Mouse (Mus musculus) lung, embryonic 16.5 days (tissue): ENCODE results near the gene Rras. TPM values are rescaled to one million over a fixed set of nuclear protein-coding genes. Genes with fewer than 3 reads are reported as not detected.
A peak's percentile ranks its signal among the peaks of the same experiment; 100 is the strongest.

Experiments used
- ATAC-seq: fragments of 200-750 bp; cut with Nextera tagmentation; 2 replicates; pipeline ENCODE4 v1.8.0; 2017; ENCODE audit warnings: low read depth, mild to moderate bottlenecking, moderate library complexity
- H3K27ac ChIP-seq: fragments of 300-500 bp; sonication (generic); 2 replicates; pipeline ENCODE4 v1.5.1; 2014; ENCODE audit warnings: mild to moderate bottlenecking, control low read depth, low read length
- H3K27me3 ChIP-seq: fragments of 300-500 bp; sonication (generic); 2 replicates; pipeline ENCODE4 v1.6.1; 2014; ENCODE audit warnings: low read depth, low read length, mixed read lengths; ENCODE audit not compliant: control insufficient read depth, insufficient read depth
- H3K36me3 ChIP-seq: fragments of 300-500 bp; sonication (generic); 2 replicates; pipeline ENCODE4 v1.6.1; 2014; ENCODE audit warnings: low read length; ENCODE audit not compliant: control insufficient read depth, insufficient read depth
- H3K4me1 ChIP-seq: fragments of 300-500 bp; sonication (generic); replicated peaks from 2 replicates; pipeline ENCODE4 v1.6.1; 2014; ENCODE audit warnings: low read length, mixed read lengths; ENCODE audit not compliant: control insufficient read depth, insufficient read depth
- H3K4me2 ChIP-seq: fragments of 300-500 bp; sonication (generic); 2 replicates; pipeline ENCODE4 v1.6.1; 2014; ENCODE audit warnings: low read depth, low read length, control low read depth
- H3K4me3 ChIP-seq: fragments of 300-500 bp; sonication (generic); 2 replicates; pipeline ENCODE4 v1.5.1; 2014; ENCODE audit warnings: mild to moderate bottlenecking, low read length, control low read depth
- H3K9ac ChIP-seq: fragments of 300-500 bp; sonication (generic); 2 replicates; pipeline ENCODE4 v1.6.1; 2014; ENCODE audit warnings: low read length, control low read depth
- H3K9me3 ChIP-seq: fragments of 300-500 bp; sonication (generic); 2 replicates; pipeline ENCODE4 v1.6.1; 2016; ENCODE audit warnings: low read length; ENCODE audit not compliant: control insufficient read depth
- WGBS: fragments of 180-500 bp; shearing (Covaris S2); extraction: QIAGEN DNeasy Blood & Tissue Kit; methylation state at CpG from one replicate; pipeline ENCODE4 v1.1.7; 2014; 5-methylcytosine and 5-hydroxymethylcytosine counted together
- polyA plus RNA-seq: library from polyadenylated mRNA; unstranded; fragments of >200 nt; fragmentation: Nextera tagmentation; extraction: Ambion mirVana; gene quantifications from 2 replicates; pipeline ENCODE4 v1.2.1, GENCODE M21; 2015

The Rras gene
- polyA plus RNA-seq, 1 experiment from 2014 or later, result 54.6 TPM

DNA sequence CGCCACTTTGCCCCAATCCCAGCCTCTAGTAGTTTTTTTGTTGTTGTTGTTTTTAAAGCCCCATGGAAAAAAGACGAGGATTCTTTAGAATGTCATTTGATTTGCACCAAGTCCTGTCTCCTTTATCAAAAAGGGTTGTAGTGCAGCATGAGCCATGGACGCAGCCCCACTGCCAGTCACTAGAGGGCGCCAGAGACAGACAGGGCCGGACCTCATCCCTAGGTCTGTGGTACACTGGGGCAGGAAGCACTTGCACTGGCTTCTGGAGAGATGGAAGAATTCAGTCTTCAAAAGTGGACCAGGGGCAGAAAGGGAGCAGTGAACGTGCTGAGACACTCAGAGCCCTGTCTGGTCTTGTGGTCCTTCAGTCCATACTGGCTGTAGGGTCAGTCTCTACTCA is 34.7 kb upstream of the Rras start:
- ATAC-seq, result no peak
- Histone ChIP-seq H3K27ac (no peak overlapping the region), H3K36me3 (peaks cover 34% of the 10 kb centered on the region), H3K9me3 (no peaks in the 10 kb centered on the region), H3K9ac (no peak overlapping the region), H3K27me3 (no peaks in the 10 kb centered on the region), H3K4me1 (peaks cover 15% of the 10 kb centered on the region), H3K4me3 (no peak overlapping the region), H3K4me2 (no peak overlapping the region)
- 29% methylated on average over 6 of the region's 6 CpGs for WGBS

DNA sequence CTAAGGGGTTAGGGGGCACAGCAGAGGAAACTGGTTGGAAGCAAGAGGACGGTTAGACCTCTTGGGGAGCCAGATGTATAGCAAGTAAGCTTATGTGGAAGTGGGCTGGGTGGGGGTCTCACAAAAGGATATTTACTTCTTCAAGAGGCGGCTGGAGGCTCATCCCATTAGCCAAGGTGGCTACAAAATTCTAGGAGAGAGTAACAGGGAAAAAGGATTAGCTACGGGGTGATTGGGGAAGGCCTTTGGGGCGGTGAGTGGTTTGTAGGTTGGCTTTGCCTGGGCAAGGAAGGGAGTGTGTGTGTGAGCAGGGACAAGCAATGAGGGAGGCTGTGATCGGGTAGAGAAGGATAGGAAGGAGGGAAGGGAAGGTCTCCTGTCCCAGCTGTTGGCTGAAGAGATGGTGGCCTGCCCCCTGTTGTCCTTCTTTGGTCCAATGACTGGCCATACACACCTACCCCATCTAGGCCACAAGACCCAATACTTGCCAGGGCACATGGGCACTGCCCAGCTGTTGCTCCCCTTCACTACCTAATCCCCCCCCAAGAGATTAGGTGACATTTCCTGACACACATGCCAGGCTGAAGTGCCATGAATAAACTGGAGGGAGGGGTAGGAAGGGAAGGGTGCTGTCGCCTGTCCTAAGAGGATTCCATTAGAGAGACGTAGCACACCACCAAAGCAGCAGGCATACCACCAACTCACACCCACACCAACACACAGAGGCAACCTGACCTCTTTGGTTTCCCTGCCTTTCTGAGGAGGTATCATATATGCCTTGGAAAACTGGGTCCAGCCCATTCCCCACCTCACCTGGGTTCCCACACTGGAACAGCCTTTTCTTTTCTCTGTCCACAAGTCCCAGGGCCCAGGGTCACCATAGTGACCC is 33.6 kb upstream of the Rras start:
- Histone ChIP-seq H3K4me1 (peaks cover 20% of the 10 kb centered on the region), H3K4me3 (no peak overlapping the region; the same call in 1 of the 2 replicates), H3K27ac (no peak overlapping the region), H3K4me2 (peak overlapping the region; percentile 71; the same call in 1 of the 2 replicates), H3K27me3 (no peaks in the 10 kb centered on the region), H3K36me3 (peaks cover 31% of the 10 kb centered on the region), H3K9ac (peak overlapping the region; percentile 10), H3K9me3 (no peaks in the 10 kb centered on the region)
- WGBS, result 57% methylated on average over 7 of the region's 7 CpGs
- ATAC-seq, result no peak

DNA sequence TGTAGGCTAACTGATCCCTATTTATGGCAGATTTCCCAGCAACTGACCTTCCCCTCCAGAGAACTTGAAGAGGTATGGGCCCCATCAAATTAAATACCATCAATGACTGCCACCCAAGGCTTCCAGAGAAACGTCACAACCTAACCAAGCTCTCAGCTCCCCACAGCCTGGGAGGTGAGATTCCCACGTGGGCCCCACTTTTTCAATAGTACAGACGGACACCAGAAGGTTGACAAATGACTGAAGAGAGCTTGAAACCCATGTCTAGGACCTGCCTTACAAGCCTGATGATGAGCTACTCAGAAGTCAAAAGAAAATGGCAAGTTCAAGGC is 33.0 kb upstream of the Rras start:
- Histone ChIP-seq H3K9me3 (no peaks in the 10 kb centered on the region), H3K4me1 (peaks cover 20% of the 10 kb centered on the region), H3K9ac (no peak overlapping the region; the same call in 1 of the 2 replicates), H3K27ac (no peak overlapping the region), H3K4me3 (peak overlapping the region; percentile 95; the same call in 1 of the 2 replicates), H3K4me2 (peak overlapping the region; percentile 71), H3K27me3 (no peaks in the 10 kb centered on the region), H3K36me3 (peaks cover 26% of the 10 kb centered on the region)
- no peak for ATAC-seq
- WGBS, result 34% methylated on average over 3 of the region's 3 CpGs

DNA sequence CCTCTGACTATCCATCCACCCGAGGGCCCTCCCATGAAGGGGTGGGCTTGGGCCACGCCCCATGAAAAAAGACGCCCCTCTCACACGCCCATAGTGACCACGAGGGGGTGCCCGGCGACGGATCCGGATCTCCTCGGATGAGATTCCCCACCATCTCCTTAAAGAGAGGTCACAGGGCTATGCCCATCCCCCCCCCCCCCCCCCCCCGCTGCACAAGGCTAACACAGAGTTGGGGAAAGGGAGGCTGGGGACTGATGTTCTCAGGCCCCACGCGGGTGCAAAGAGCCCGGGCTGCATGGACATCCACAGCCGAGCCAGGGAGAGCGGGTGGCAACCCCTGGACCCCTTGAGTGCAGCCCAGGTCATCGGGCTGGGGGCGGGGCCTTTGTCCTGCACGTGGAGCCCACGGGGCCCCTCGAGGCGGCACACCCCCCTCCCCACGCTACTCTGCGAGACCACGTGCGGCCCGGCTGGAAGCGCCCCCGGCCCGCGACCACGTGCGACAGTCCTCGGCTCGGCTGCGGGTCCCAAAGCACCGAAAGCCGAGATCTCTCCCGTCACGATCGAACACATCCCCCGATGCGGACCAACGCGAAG is 32.1 kb upstream of the Rras start:
- Histone ChIP-seq H3K9me3 (no peaks in the 10 kb centered on the region), H3K9ac (peak overlapping the region; percentile 93), H3K36me3 (peaks cover 20% of the 10 kb centered on the region), H3K4me1 (peaks cover 20% of the 10 kb centered on the region), H3K27ac (peak overlapping the region; percentile 90), H3K4me2 (peak overlapping the region; percentile 71), H3K27me3 (no peaks in the 10 kb centered on the region), H3K4me3 (peak overlapping the region; percentile 95)
- peak; percentile 13; the same call in 1 of the 2 replicates for ATAC-seq
- WGBS, result 1% methylated on average over 44 of the region's 45 CpGs

DNA sequence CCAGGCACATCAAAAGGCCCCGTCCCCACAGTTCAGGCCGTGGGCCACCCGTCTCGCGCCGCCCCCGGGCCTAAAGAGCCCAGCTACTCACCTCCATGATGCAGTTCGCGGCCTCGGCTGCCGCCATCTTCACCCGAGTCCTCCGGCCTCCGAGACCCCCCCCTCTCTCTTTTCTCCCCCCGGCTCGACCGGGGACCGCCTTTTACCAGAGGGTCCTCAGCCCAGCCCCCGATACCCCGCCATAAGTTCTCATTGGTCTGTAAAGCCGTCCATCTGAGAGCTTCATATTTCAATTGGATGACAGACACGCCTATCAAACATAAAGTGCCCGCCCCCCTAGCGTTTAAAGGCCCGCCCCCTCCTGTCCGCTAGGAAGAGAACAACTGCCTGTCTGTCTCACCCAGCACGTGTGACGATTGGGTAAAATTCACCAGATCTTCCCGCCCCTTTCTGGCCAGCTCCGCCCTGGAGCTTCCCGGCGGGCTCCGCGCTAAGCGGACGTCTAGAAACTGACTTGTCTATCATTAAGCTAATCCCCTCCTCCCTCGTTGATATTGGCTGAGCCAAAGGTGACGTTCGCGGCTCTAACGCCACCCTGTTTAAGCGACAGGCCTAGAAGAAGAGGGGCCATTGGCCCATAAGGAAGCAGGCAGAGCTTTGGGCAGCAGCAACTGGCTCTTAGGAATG is 31.4 kb upstream of the Rras start, which contains the start of gene Prmt1:
Gene Prmt1, minus strand, starts transcription at position 377 of the 687 bp plus-strand sequence.
- peaks cover 18% of the 10 kb centered on the region for H3K36me3 ChIP-seq
- ATAC-seq, result peak; percentile 95
- no peaks in the 10 kb centered on the region for H3K27me3 ChIP-seq
- no peaks in the 10 kb centered on the region for H3K9me3 ChIP-seq
- under 1% methylated on average over 42 of the region's 42 CpGs for WGBS
- peak within 1 kb of the TSS; percentile 93 for H3K9ac ChIP-seq
- peak within 1 kb of the TSS; percentile 71 for H3K4me2 ChIP-seq
- H3K4me1 ChIP-seq, result peaks cover 20% of the 10 kb centered on the region
- H3K4me3 ChIP-seq, result peak within 1 kb of the TSS; percentile 95
- H3K27ac ChIP-seq, result peak within 1 kb of the TSS; percentile 91

DNA sequence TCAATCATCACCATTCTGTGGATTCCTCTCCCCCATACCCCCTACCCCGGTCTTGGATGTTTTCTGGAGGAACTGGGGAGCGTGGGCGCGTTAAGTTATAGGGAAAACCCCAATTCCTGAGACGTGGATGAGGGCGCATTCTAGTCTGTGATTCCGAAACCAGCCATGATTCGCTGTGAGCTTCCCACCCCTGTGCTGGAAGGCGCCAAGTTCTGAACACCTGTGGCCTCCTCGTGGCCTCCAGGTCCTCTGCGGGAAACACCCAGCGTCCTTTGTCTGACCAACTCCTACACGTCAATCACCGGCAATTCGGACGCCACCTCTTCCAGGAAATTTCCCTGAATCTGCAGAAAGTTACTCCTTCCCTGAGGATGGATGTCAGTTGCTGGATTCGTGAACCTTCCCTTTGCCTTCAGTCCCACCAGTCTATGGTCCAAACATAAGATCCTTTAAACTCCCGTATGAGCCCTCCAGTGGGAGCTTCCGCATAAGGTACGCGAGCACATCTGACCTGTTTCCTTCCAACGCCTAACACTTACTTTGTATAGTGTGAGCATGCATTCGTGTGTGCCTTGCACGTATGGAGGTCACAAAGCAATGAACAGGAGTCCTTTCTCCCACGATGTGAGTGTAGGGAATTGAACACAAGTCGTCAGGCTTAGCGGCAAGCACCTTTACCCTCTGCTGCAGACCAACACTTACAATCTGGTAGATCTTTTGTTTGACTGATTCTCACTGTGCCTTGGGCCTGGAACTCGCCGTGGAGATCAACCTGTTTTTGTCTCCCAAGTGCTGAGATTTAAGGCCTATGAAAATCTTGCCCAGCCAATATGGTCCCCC is 30.7 kb upstream of the Rras start:
- WGBS, result under 1% methylated on average over 29 of the region's 29 CpGs
- ATAC-seq, result peak; percentile 11
- Histone ChIP-seq H3K27ac (peak overlapping the region; percentile 91), H3K4me2 (peak overlapping the region; percentile 52), H3K9me3 (no peaks in the 10 kb centered on the region), H3K27me3 (no peaks in the 10 kb centered on the region), H3K4me3 (peak overlapping the region; percentile 95), H3K36me3 (peaks cover 14% of the 10 kb centered on the region), H3K9ac (peak overlapping the region; percentile 77), H3K4me1 (peaks cover 20% of the 10 kb centered on the region)

DNA sequence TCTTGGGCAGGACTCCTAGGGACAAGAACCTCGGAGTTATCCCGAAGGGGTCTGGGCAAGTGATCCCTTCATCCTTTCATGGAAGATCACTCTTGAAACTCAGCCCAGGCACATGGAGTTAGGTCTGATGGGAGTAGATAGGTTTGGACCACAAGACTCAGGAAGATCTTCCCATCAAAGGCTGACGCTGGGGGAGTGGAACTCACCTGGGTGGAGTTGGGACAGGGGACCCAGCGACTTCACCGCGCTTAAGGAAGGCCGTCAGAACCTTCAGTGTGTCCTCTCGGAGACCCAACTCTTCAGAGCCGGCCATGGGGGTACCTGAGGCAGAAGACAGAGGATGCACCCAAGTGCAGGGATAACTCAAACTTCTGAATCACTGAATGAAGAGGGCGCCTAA is 21.1 kb upstream of the Rras start:
- Histone ChIP-seq H3K36me3 (peaks cover 33% of the 10 kb centered on the region), H3K9me3 (no peaks in the 10 kb centered on the region), H3K4me2 (peak overlapping the region; percentile 96), H3K4me3 (peak overlapping the region; percentile 82), H3K9ac (peak overlapping the region; percentile 86), H3K27me3 (no peaks in the 10 kb centered on the region), H3K4me1 (peaks cover 31% of the 10 kb centered on the region), H3K27ac (peak overlapping the region; percentile 85)
- WGBS, result 5% methylated on average over 10 of the region's 10 CpGs
- no peak for ATAC-seq

DNA sequence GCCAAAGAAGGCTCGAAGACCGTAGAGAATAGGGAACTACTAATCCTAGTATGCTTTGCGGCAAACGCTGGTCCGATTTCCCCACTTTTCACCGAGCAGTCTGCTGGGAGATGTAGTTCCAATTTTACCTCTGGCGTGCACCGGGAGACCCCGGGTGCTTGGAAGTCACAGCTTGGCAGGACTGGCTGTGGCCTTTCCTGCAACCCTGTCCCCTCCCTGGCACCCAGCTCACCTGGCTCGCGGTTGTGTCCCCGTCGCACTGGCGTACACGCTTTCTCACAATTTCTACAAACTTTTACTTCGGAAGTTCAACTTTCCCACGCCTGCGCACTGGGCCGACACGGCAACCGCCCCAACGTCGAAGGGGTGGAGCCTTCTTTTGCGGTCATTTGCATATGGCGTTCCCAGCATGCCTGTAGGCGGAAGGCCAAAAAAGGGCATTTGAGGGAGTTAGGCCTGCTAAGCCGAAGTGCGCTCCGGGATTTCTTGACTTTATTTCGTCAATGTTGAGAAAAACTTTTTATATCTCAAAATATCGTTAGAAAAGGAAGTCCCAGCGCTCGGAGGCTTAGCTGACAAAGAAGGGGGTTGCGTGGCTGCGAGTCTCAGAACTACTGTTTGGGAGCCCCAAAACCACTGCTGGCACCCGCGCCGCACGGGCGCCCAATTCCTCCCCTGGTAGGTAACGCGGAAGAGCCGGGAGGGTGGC is 20.4 kb upstream of the Rras start, which contains the start of gene Irf3:
Gene Irf3, plus strand, starts transcription at position 418 of the 709 bp plus-strand sequence.
- Histone ChIP-seq H3K27me3 (no peaks in the 10 kb centered on the region), H3K4me3 (peak within 1 kb of the TSS; percentile 82), H3K9ac (peak within 1 kb of the TSS; percentile 86), H3K9me3 (no peaks in the 10 kb centered on the region), H3K4me1 (peaks cover 31% of the 10 kb centered on the region), H3K4me2 (peak within 1 kb of the TSS; percentile 96), H3K27ac (peak within 1 kb of the TSS; percentile 85), H3K36me3 (peaks cover 36% of the 10 kb centered on the region)
- WGBS, result under 1% methylated on average over 43 of the region's 43 CpGs
- ATAC-seq, result peak; percentile 95
